Mouse (Mus musculus): Measurements from ENCODE around the gene Pinlyp. TPM values are rescaled to one million over a fixed set of nuclear protein-coding genes. Genes with fewer than 3 reads are reported as not detected.
A peak's percentile ranks its signal among the peaks of the same experiment; 100 is the strongest.

Gene Pinlyp
- polyA plus RNA-seq, 1 experiment: not detected

DNA sequence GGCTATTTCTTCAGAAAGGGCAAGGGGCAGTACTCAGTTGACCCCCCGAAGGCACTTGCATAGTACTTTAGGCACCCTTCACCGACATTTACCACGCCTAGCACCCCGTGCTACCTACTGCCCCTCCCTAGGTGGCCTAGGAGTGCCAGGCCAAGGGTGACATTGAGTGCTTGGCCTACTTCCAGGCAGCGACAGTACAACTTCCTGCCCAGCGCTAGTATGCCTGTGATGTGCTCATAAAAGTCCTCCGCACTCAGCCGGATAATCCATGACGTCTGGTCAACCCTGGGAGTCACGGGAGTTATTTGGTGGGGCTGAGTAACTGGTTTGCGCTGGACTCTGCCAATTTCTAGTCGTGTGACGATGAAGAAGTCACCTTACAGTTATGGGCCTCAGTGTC is 42.4 kb upstream of the Pinlyp start:
- no peak overlapping the region for H3K27ac ChIP-seq (ENCODE audit: insufficient read depth, low read length)
- H3K4me3 ChIP-seq (replicated peaks; ENCODE audit: insufficient read depth, low read depth, low read length): no peak overlapping the region
- WGBS: 74% methylated on average over 13 of the region's 13 CpGs
- no peak for TF ChIP-seq POLR2A (IDR thresholded peaks at IDR 0.05; ENCODE audit: borderline replicate concordance, insufficient read depth, low read length)
- no peak for TF ChIP-seq CTCF (IDR thresholded peaks at IDR 0.05; ENCODE audit: borderline replicate concordance, insufficient read depth, low read depth, low read length)
- H3K27me3 ChIP-seq (ENCODE audit: control insufficient read depth, insufficient read depth, low read length): no peaks in the 10 kb centered on the region
- no peaks in the 10 kb centered on the region for H3K4me1 ChIP-seq (ENCODE audit: control insufficient read depth, insufficient read depth, low read length)
- DNase-seq: no peak

DNA sequence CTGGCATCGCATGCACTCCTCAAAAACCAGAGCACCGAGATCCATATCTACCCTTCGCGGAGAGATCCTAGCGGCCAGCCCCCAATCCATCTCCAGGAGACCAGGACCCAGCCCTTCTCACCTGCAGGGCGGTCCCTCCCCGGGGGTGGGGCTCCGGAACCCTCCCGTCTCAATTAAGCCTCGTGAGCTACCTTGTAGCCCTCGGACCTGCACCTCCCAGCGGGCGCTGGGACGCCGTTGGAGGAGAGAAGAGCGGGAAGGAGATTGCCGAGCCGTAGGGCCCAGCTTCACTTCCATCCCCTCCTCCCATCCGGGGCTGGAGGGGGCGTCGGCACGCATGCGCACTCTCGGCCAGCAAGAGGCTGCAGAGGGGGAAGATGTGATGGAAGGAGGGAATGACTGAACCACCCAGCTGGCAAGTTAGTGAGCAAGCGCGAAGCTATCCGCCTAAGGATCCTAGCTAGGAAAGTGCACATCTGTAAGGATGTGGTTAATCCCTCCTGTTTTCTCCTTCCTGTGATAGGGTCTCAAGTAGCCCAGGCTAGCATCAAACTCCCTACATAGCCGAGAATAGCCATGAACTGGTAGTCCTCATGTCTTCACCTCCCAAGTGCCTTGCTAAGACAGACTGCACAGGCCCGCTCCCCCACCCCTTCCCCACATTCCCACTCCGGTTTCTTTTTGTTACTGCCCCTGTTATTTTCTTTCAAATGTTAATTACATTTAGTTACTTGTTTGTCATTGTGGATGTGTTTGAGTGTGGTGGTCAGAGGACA is 41.6 kb upstream of the Pinlyp start, which contains the start of the genes Ethe1 and Zfp575:
Gene Ethe1 (plus strand): TSS at position 214 of the 776 bp plus-strand sequence.
Gene Zfp575 (minus strand): TSS at position 312 of the 776 bp plus-strand sequence.
- Histone ChIP-seq H3K4me3 (replicated peaks; ENCODE audit: insufficient read depth, low read depth, low read length) (peak within 1 kb of the TSS; percentile 56), H3K4me1 (ENCODE audit: control insufficient read depth, insufficient read depth, low read length) (no peaks in the 10 kb centered on the region), H3K27me3 (ENCODE audit: control insufficient read depth, insufficient read depth, low read length) (no peaks in the 10 kb centered on the region), H3K27ac (ENCODE audit: insufficient read depth, low read length) (no peak within 1 kb of the TSS)
- TF ChIP-seq POLR2A (IDR thresholded peaks at IDR 0.05; ENCODE audit: borderline replicate concordance, insufficient read depth, low read length) (peak; percentile 71; the same call in 1 of the 2 replicates), CTCF (IDR thresholded peaks at IDR 0.05; ENCODE audit: borderline replicate concordance, insufficient read depth, low read depth, low read length) (no peak)
- DNase-seq: peak; percentile 44 to 50
- WGBS: 7% methylated on average over 30 of the region's 30 CpGs

DNA sequence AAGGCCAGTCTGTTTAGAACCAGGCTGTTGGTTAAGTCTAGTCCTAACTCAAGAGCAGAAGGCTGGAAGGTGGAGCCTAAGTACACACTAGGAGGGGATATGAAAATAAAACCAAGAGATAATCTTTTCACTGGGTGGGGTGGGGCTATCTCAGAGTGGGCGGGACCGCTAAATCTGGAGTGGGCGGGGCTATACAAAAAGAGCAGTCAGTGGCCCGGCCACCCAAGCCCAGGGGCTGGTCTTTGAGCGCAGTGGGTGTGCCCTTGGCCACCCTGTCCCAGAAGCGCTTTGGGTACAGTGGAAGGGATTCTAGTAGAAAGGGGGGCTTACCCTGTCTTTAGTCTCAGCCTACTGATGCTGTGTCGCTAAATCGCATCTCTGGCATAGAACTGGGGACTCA is 40.9 kb upstream of the Pinlyp start:
- Histone ChIP-seq H3K27ac (ENCODE audit: insufficient read depth, low read length) (no peak overlapping the region), H3K4me3 (replicated peaks; ENCODE audit: insufficient read depth, low read depth, low read length) (peak overlapping the region; percentile 11), H3K4me1 (ENCODE audit: control insufficient read depth, insufficient read depth, low read length) (no peaks in the 10 kb centered on the region), H3K27me3 (ENCODE audit: control insufficient read depth, insufficient read depth, low read length) (no peaks in the 10 kb centered on the region)
- TF ChIP-seq CTCF (IDR thresholded peaks at IDR 0.05; ENCODE audit: borderline replicate concordance, insufficient read depth, low read depth, low read length) (no peak), POLR2A (IDR thresholded peaks at IDR 0.05; ENCODE audit: borderline replicate concordance, insufficient read depth, low read length) (no peak)
- DNase-seq: no peak
- WGBS: 14% methylated on average over 8 of the region's 8 CpGs

DNA sequence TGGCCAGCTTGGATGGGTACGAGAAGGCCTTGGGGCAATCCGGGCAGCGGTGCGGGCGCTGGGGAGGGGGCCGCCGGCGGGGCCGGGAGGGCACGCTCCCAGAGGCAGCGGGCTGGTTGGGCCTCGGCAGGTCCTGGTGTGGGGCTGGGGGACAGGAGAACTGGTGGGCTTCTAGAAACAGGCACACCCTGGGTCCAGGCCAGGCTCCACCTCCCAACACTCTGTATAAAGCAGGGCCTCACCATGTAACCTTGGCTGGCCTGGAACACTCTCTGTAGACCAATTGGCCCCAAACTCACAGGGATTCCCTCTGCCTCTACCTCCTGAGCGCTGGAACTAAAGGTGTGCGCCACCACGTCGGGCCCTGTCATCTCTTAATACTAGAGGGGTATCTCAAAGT is 40.1 kb upstream of the Pinlyp start:
- WGBS: 38% methylated on average over 16 of the region's 16 CpGs
- no peak for DNase-seq
- no peak for TF ChIP-seq POLR2A (IDR thresholded peaks at IDR 0.05; ENCODE audit: borderline replicate concordance, insufficient read depth, low read length)
- TF ChIP-seq CTCF (IDR thresholded peaks at IDR 0.05; ENCODE audit: borderline replicate concordance, insufficient read depth, low read depth, low read length): no peak
- H3K27me3 ChIP-seq (ENCODE audit: control insufficient read depth, insufficient read depth, low read length): no peaks in the 10 kb centered on the region
- H3K4me1 ChIP-seq (ENCODE audit: control insufficient read depth, insufficient read depth, low read length): no peaks in the 10 kb centered on the region
- no peak overlapping the region for H3K4me3 ChIP-seq (replicated peaks; ENCODE audit: insufficient read depth, low read depth, low read length)
- no peak overlapping the region for H3K27ac ChIP-seq (ENCODE audit: insufficient read depth, low read length)

DNA sequence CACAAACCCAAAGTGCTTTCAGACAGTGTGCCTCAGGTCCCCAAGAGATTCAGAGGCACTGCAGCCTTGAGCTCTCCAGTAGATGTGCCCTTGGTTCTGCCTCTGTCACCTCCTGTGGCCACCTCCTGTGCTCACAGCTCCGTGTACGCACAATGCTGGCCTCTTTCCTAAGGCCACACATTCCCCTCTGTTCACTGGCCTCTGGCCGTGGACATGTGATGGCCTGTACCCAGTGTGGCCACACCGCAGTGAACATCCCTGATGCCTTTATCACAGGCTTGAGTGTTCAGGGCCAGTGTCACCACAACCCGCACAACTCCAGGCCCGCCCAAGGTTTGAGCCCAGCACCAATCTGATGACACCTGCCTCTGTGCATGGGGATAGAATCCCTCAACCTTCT is 39.0 kb upstream of the Pinlyp start:
- Histone ChIP-seq H3K27ac (ENCODE audit: insufficient read depth, low read length) (no peak overlapping the region), H3K27me3 (ENCODE audit: control insufficient read depth, insufficient read depth, low read length) (no peaks in the 10 kb centered on the region), H3K4me1 (ENCODE audit: control insufficient read depth, insufficient read depth, low read length) (no peaks in the 10 kb centered on the region), H3K4me3 (replicated peaks; ENCODE audit: insufficient read depth, low read depth, low read length) (no peak overlapping the region)
- no peak for DNase-seq
- TF ChIP-seq CTCF (IDR thresholded peaks at IDR 0.05; ENCODE audit: borderline replicate concordance, insufficient read depth, low read depth, low read length) (no peak), POLR2A (IDR thresholded peaks at IDR 0.05; ENCODE audit: borderline replicate concordance, insufficient read depth, low read length) (no peak)
- 53% methylated on average over 6 of the region's 6 CpGs for WGBS

DNA sequence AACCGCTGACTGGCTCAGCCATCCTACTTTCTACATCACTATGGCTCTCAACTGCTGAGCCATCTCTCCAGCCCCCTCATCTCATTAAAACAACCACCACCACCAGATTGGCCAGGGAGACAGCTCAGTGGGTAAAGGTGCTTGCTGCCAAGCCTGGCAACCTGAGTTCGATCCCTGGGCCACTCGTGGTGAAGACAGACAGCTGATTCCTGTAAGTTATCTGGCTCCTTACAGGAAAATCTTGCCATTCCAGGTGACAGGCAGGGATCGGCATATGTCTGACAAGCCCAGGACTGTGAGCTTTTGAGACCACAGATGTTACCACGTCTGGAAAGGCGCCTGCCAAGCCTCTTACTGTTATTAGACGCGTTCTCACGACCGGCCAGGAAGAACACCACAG is 31.9 kb upstream of the Pinlyp start:
- TF ChIP-seq CTCF (IDR thresholded peaks at IDR 0.05; ENCODE audit: borderline replicate concordance, insufficient read depth, low read depth, low read length) (no peak), POLR2A (IDR thresholded peaks at IDR 0.05; ENCODE audit: borderline replicate concordance, insufficient read depth, low read length) (no peak)
- H3K4me3 ChIP-seq (replicated peaks; ENCODE audit: insufficient read depth, low read depth, low read length): no peak overlapping the region
- no peak for DNase-seq
- no peak overlapping the region for H3K27ac ChIP-seq (ENCODE audit: insufficient read depth, low read length)
- H3K4me1 ChIP-seq (ENCODE audit: control insufficient read depth, insufficient read depth, low read length): no peaks in the 10 kb centered on the region
- no peaks in the 10 kb centered on the region for H3K27me3 ChIP-seq (ENCODE audit: control insufficient read depth, insufficient read depth, low read length)
- 76% methylated on average over 10 of the region's 10 CpGs for WGBS

DNA sequence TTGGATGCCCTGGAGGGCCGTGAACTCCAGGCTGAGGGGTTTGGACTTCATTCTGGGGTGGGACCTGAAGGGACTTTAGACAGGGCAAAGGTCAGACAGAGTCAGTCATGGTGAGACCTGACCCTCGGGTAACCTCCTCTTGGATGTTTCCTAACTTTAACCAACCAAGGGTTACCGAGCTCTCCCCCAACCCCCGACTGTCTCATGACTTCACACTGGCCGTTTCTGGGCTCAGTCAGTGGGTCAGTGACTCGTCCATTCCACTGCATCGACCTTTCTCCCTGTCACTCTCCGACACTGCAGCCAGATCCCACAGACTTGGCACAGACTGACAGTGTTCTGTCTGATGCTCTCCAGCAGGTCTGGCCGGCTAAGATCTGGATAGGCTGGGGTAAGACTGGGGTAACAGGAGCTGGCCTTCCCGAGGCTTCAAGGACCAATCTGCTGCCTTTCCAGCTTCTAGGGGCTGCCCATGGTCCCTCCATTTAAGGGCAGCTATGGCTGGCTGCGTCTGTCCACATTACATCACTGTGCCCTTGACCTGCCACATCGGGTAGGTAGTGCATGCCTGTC is 28.4 kb upstream of the Pinlyp start:
- no peak for DNase-seq
- no peaks in the 10 kb centered on the region for H3K27me3 ChIP-seq (ENCODE audit: control insufficient read depth, insufficient read depth, low read length)
- H3K4me1 ChIP-seq (ENCODE audit: control insufficient read depth, insufficient read depth, low read length): no peaks in the 10 kb centered on the region
- no peak overlapping the region for H3K4me3 ChIP-seq (replicated peaks; ENCODE audit: insufficient read depth, low read depth, low read length)
- no peak overlapping the region for H3K27ac ChIP-seq (ENCODE audit: insufficient read depth, low read length)
- TF ChIP-seq CTCF (IDR thresholded peaks at IDR 0.05; ENCODE audit: borderline replicate concordance, insufficient read depth, low read depth, low read length) (no peak), POLR2A (IDR thresholded peaks at IDR 0.05; ENCODE audit: borderline replicate concordance, insufficient read depth, low read length) (no peak)
- WGBS: 42% methylated on average over 12 of the region's 12 CpGs

DNA sequence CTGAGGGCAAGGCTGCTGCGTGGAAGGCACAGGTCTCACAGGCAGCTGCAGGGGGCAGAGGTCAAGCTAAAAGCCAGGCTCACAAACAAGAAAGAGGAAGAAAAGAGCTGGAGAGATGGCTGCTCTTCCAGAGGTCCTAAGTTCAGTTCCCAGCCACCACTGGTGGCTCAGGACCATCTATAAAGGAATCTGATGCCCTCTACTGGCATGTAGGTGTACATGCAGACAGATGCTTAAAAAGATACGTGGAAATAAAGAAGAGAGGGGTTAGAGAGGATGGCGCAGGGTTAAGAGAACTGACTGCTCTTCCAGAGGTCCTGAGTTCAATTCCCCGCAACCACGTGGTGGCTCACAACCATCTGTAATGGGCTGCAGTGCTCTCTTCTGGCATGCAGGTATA is 26.5 kb upstream of the Pinlyp start:
- Histone ChIP-seq H3K4me3 (replicated peaks; ENCODE audit: insufficient read depth, low read depth, low read length) (no peak overlapping the region), H3K27me3 (ENCODE audit: control insufficient read depth, insufficient read depth, low read length) (no peaks in the 10 kb centered on the region), H3K27ac (ENCODE audit: insufficient read depth, low read length) (no peak overlapping the region), H3K4me1 (ENCODE audit: control insufficient read depth, insufficient read depth, low read length) (no peaks in the 10 kb centered on the region)
- TF ChIP-seq POLR2A (IDR thresholded peaks at IDR 0.05; ENCODE audit: borderline replicate concordance, insufficient read depth, low read length) (no peak), CTCF (IDR thresholded peaks at IDR 0.05; ENCODE audit: borderline replicate concordance, insufficient read depth, low read depth, low read length) (no peak)
- WGBS: 59% methylated on average over 5 of the region's 5 CpGs
- no peak for DNase-seq

Data from cerebellum, adult 2 months (tissue).